Mouse (Mus musculus) kidney, adult 2 months (tissue): ENCODE data around the gene Gm10762. TPM values are rescaled to one million over a fixed set of nuclear protein-coding genes. Genes with fewer than 3 reads are reported as not detected.

ENCODE experiments used
- DNase-seq: peaks from one replicate; pipeline ENCODE4 v3.0.0; 2021
- H3K27ac ChIP-seq: fragments of 200-500 bp; 2 replicates; pipeline ENCODE4 v1.5.1; 2012; ENCODE audit warnings: low read depth, low read length, control low read depth, inconsistent platforms; ENCODE audit not compliant: insufficient read depth
- H3K27me3 ChIP-seq: fragments of 200-500 bp; replicated peaks from 2 replicates; pipeline ENCODE4 v1.6.1; 2012; ENCODE audit warnings: mild to moderate bottlenecking, moderate library complexity, low read length, inconsistent platforms; ENCODE audit not compliant: control insufficient read depth, insufficient read depth
- H3K36me3 ChIP-seq: fragments of 200-500 bp; 2 replicates; pipeline ENCODE4 v1.6.1; 2012; ENCODE audit warnings: mild to moderate bottlenecking, moderate library complexity, low read length, inconsistent platforms; ENCODE audit not compliant: control insufficient read depth, insufficient read depth
- H3K4me1 ChIP-seq: fragments of 200-500 bp; 2 replicates; pipeline ENCODE4 v1.6.1; 2011; ENCODE audit warnings: low read length; ENCODE audit not compliant: control insufficient read depth, insufficient read depth
- H3K4me3 ChIP-seq: fragments of 200-500 bp; 2 replicates; pipeline ENCODE4 v1.5.1; 2011; ENCODE audit warnings: mild to moderate bottlenecking, low read depth, low read length, control low read depth; ENCODE audit not compliant: insufficient read depth
- CTCF ChIP-seq: fragments of 200-500 bp; conservative IDR thresholded peaks from 2 replicates; pipeline ENCODE4 v1.5.1; 2011; ENCODE audit warnings: low read depth, mild to moderate bottlenecking, control low read depth, low read length, moderate library complexity, mixed read lengths; ENCODE audit not compliant: insufficient read depth, insufficient read length
- POLR2A ChIP-seq: fragments of 200-500 bp; IDR thresholded peaks from one replicate; pipeline ENCODE4 v1.6.1; 2011; ENCODE audit warnings: low read depth, low read length, control low read depth
- WGBS: fragments of 180-500 bp; shearing (Covaris S2); methylation state at CpG from one replicate; pipeline ENCODE4 v1.1.7; 2018; 5-methylcytosine and 5-hydroxymethylcytosine counted together
- polyA plus RNA-seq: library from polyadenylated mRNA; depleted of rRNA; stranded (reverse); fragments of >200 nt; gene quantifications from 2 replicates; pipeline ENCODE4 v1.2.3, GENCODE M21; 2012; rRNA removed

Gene Gm10762
- polyA plus RNA-seq, 1 experiment, result 5.7 TPM

GRCm38 (mm10) chr2:128943538-128944528, 23.7 kb downstream of the Gm10762 start, which contains the start of gene Zc3h8:
Gene Zc3h8 (minus strand): TSS chr2:128944077.
- peak; percentile 86 for TF ChIP-seq POLR2A
- no peak for TF ChIP-seq CTCF
- no peaks in the 10 kb centered on the region for H3K36me3 ChIP-seq
- H3K27ac ChIP-seq, result peak within 1 kb of the TSS; percentile 49
- peak within 1 kb of the TSS; percentile 72 for H3K4me3 ChIP-seq
- H3K27me3 ChIP-seq, result no peaks in the 10 kb centered on the region
- H3K4me1 ChIP-seq, result peaks cover 2% of the 10 kb centered on the region; the same call in 1 of the 2 replicates
- DNase-seq, result peak; percentile 98
- WGBS, result 1% methylated on average over 65 of the region's 65 CpGs

- Histone ChIP-seq H3K4me1 (no peaks in the 10 kb centered on the region), H3K4me3 (no peak overlapping the region), H3K27ac (no peak overlapping the region), H3K27me3 (no peaks in the 10 kb centered on the region), H3K36me3 (peaks cover 3% of the 10 kb centered on the region; the same call in 1 of the 2 replicates)
- WGBS, result 72% methylated on average over 3 of the region's 3 CpGs
- TF ChIP-seq POLR2A (no peak), CTCF (no peak)
- DNase-seq, result no peak
Measured at GRCm38 (mm10) chr2:128936256-128936655, 31.3 kb downstream of the Gm10762 start.

GRCm38 (mm10) chr2:128930704-128931103, 36.8 kb downstream of the Gm10762 start:
- Histone ChIP-seq H3K27ac (no peak overlapping the region), H3K36me3 (peaks cover 3% of the 10 kb centered on the region; the same call in 1 of the 2 replicates)
- no peak for DNase-seq

GRCm38 (mm10) chr2:128928446-128928845, 39.1 kb downstream of the Gm10762 start:
- no peak for TF ChIP-seq CTCF
- TF ChIP-seq POLR2A, result no peak
- DNase-seq, result no peak
- 65% methylated on average over 3 of the region's 3 CpGs for WGBS
- Histone ChIP-seq H3K4me3 (no peak overlapping the region), H3K4me1 (no peaks in the 10 kb centered on the region), H3K36me3 (no peaks in the 10 kb centered on the region; the same call in 1 of the 2 replicates), H3K27me3 (no peaks in the 10 kb centered on the region), H3K27ac (no peak overlapping the region)

More at GRCm38 (mm10) chr2:128930704-128931103, 36.8 kb downstream of the Gm10762 start:
- TF ChIP-seq POLR2A, result no peak
- no peaks in the 10 kb centered on the region for H3K4me1 ChIP-seq
- H3K27me3 ChIP-seq, result no peaks in the 10 kb centered on the region
- no peak overlapping the region for H3K4me3 ChIP-seq

- Histone ChIP-seq H3K4me3 (no peak overlapping the region), H3K27me3 (no peaks in the 10 kb centered on the region), H3K4me1 (0 out of 2 replicates have a peak, but pooled peaks cover 6% of the 10 kb centered on the region), H3K36me3 (no peaks in the 10 kb centered on the region; the same call in 1 of the 2 replicates), H3K27ac (no peak overlapping the region)
- TF ChIP-seq POLR2A (no peak), CTCF (no peak)
- WGBS, result 62% methylated on average over 4 of the region's 4 CpGs
- DNase-seq, result peak; percentile 44
Measured at GRCm38 (mm10) chr2:128924799-128925198, 42.7 kb downstream of the Gm10762 start.

Other genes starting within 250 kb of the Gm10762 start
- 13.8 and 14.1 TPM in 2 replicates for gene Tmem87b, start 149.6 kb downstream of the Gm10762 start, polyA plus RNA-seq
- gene Fbln7, start 104.7 kb downstream of the Gm10762 start, polyA plus RNA-seq, result 15.5 and 17.0 TPM in 2 replicates
- 1.3 and 2.5 TPM in 2 replicates for gene Zc3h8, start 23.6 kb downstream of the Gm10762 start, polyA plus RNA-seq
- 1.0 and 1.2 TPM in 2 replicates for gene Zc3h6, start 323 bp downstream of the Gm10762 start, polyA plus RNA-seq
- gene Vinac1, start 80.4 kb upstream of the Gm10762 start, polyA plus RNA-seq, result 0.03 and 0.08 TPM in 2 replicates
- 6.3 and 6.6 TPM in 2 replicates for gene Ttl, start 98.2 kb upstream of the Gm10762 start, polyA plus RNA-seq
- 16.7 and 17.3 TPM in 2 replicates for gene Polr1b, start 133.3 kb upstream of the Gm10762 start, polyA plus RNA-seq
- 43.1 and 46.8 TPM in 2 replicates for gene Chchd5, start 162.0 kb upstream of the Gm10762 start, polyA plus RNA-seq
- gene Slc20a1, start 231.0 kb upstream of the Gm10762 start, polyA plus RNA-seq, result 14.0 and 14.7 TPM in 2 replicates